Mouse (Mus musculus) monocyte, adult 2 months (primary cell): ENCODE data around the gene Bmpr1b.

Source experiments
- DNase-seq, 2 experiments: peaks; one replicate each; pipeline ENCODE4 v3.0.0; 2022; ENCODE audit warnings: low spot score in 2 of 2, low read depth in 1 of 2

The Bmpr1b gene

DNA sequence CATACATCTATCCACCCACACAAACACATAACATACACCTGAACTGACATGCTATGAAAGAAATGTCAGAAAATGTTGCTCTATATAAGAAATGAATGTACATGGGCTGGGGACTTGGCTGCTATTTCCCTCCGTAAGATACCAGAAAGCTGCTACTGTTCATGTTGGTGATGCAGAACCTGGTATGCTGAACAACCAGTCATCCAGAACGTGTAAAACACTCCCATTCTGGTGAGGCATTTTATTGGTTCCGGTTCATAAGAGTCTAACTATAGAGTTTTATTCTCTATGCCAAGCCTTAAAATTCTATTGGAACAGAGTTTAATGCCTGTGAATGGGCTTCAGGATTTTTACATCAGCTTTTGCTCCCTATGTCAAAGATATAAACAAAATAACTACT lies 55.0 kb downstream of the Bmpr1b start:
- no peak for DNase-seq

DNA sequence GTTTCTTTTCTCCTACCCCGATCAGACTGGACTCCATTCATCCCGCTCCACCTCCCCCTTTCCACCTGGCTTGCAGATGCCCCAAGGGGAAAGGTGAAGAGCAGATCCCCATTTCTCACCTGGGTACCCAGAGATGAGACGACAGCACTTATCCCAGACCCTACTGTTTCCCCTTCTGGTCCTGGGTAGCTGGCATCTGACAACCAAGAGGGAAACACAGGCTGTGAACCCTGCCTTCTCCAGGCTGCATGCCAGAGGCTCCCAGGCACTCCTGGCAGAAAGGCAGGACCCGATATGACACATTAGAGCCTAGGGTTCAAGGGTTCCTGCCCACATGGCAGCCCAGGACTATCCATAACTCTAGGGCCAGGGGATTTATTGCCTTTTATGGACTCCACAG lies 56.0 kb downstream of the Bmpr1b start:
- DNase-seq, result no peak

DNA sequence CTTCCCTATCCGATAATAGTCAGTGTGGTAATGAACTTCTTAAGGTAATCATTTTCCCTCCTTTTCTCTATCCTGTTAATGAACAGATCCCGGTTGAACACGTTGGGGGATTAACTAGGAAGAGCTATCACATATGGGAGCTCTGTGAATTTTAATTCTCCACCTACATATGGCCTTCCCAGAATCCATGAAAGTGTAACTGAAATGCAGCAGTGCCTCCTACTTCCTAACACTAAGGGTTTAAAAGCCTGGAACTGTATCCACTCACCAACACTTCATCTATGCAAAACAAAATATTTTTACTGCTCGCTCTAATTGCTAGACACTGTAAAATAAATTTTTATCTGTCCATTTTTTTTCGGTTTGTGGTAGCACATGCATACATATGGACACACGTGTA lies 63.0 kb downstream of the Bmpr1b start:
- no peak for DNase-seq

DNA sequence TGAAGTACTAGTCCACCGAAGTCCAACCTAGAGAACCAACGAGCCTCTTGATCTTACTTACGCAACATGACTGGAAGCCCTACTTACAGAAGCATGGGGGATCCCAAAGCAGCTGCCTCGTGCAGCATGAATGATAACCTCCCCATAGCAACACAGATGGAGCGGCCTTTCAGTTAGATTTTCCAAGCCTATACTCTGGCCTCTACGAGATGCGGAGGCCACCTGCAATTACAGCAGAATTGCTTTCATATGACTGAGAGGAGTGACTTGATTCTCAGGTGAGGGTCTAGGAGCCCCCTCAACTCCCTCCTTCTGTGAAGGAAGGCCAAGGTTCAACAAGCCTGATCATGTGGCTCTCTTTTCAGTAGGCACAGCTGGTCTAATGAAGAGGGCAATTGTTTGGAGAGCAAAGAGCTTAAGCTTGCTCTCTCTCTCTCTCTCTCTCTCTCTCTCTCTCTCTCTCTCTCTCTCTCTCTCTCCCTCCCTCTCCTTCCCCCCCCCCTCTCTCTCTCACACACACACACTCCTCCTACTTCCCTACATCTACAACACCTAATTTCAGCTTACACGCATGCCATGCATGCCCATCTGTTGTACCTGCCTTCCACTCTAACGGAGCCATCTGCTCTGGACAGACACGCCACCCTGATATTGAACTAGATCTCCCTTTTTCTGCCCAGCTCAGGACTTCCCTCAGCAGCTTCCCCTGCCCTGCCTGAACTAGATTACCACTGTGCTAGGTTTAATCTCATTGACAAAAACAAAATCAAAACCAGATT lies 65.0 kb downstream of the Bmpr1b start:
- no peak for DNase-seq

DNA sequence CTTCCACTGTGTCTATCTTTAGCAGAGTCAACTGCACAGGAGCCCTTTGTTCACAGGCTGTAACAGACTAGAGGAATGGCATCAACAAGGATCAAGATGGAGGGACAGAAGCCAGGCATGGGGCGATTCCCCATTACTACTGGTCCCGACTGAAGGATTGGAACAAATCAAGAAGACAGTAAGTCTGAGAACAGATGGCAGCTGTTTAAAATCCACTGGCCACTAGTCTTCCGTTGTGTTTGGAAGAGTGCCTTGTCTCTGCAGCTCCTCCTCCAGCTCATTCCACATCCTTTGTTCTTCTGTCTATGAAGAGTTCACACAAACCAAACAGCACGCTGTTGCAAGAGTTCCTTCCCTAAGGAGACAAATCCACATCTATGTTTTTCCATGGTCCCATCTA lies 65.6 kb downstream of the Bmpr1b start:
- no peak for DNase-seq

DNA sequence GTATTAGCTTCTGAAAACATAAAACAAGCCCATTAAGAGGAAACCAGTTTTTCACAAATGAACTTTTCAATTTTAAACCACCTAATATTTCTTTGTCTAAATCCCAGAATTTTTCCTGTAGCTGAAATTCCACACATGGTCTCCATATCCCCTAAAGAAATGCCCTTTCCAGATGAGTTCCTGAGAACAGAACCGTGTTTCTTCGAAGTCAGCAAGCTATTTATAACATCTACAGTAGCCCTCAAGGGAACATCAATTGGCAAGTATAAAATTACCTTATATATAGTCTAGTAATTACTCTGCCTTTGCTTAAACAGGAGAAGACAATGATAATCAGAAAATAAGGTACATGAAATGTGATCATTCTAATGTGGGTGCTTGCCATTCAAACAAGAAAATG lies 70.1 kb downstream of the Bmpr1b start:
- DNase-seq, result no peak

DNA sequence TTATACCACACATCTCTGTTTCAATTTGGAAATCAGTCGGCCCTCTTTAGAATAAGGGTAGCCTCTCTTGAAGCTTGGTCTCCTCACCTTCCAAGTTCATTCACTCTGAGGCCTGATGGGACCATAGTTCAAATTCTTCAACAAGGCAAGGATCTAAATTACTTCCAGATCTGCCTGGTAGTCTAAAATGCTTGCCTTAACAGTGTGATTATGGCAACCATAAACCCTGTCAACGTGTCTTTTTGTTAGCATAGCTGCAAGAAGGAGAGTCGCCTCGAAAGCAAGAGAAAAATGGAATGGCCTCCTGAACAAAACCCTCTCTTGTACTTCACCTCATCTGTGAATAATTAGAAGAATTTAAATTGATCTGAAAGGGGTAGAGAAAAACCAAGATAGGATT lies 75.2 kb downstream of the Bmpr1b start:
- no peak for DNase-seq

DNA sequence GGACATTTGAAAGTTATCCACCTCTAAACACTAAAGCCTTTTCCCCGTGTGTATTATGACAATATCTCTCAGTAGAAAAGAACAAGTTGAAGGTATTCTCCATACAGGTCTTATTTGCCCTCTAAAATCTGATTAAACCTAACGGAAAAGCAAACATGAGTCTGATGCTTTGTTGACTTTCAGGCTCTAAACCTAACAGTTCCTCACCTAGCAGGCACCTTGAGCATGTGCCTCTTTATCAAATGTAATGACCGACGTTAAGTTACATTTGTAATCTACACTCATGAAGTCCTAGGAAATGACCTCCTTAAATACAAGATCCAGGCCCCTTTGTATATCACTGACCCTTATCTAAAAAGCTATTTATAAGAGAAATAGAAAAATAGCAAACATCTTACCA lies 79.5 kb downstream of the Bmpr1b start:
- no peak for DNase-seq

DNA sequence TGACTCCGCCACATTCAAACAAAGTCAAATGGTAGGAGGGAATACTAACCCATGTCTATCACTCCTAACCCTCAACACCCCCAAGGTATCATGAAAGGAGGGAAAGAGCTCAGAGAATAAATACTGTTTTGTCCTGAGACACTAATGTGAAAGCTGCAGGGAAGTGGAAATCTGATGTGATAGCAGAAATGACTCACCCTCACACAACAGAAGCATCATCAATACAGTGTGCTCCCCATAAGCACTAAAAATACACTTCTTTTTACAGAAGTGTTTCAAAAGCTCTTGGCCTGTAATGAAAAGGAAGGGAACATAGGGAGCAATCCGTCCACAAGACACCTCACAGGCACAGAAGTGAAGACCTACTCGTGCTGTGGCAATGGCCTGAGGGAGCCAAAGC lies 83.3 kb downstream of the Bmpr1b start:
- no peak for DNase-seq

DNA sequence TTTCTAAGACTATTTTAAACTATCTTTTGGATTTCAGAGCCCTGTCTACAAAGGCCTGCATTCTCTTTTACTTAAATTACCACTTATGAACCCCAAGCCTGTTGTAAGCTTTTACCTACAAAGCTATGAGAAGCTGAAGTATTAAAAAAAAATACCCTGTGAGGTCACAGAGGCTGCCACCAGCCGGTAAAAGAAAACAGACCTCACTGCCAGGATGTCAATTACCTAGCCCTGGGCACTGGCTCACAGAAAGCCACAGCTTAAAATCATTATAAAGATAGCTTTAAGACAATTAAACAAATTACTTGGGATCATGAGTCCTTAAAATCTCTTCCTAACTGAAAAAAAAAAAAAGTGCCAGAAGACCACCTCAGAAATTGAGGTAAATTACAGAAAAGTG lies 85.1 kb downstream of the Bmpr1b start:
- no peak for DNase-seq

DNA sequence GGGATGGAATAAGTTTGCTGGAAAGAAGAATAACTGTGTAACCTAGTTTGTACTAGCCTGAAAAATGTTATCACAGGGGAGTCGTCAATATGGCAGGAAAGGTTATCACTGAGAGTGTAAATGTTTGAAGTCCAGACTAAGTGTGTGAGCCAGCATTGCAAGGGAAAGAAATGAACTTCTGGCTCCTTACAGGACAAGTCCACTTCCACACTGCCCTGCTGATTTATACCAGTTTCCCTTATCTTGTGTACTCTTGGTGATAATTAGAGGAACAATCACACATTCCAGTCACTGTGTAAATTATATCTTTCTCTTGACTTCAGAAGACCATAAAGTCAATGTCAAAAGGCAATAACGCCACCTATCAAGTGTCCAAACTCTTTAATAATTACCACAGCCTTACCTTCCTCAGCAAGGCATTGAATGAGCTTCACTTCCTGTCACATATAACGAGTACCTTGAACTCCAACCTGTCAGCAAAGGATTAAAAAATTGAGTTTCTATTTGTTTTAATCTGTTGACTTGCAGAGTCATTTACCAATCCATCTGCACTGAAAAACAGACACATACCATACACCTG lies 91.4 kb downstream of the Bmpr1b start:
- no peak for DNase-seq

DNA sequence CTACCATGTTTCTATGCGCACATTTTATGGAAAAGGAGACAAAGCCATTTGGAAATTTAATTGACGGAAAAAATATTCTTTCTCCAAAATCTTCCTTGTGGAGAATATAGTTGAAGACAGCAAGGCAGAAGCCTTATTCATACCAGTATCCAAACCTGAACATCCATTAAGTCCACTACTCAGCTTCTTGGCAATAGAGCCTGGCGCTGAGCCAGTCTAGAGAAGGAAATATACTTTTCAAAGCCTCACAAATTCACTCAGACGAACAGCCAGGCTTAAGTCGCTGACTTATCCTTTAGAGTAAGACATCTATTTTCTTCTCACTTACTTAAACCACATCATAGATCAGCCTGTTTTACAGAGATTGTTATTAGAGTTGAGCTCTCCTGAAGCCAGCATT lies 97.6 kb downstream of the Bmpr1b start:
- DNase-seq, result no peak

DNA sequence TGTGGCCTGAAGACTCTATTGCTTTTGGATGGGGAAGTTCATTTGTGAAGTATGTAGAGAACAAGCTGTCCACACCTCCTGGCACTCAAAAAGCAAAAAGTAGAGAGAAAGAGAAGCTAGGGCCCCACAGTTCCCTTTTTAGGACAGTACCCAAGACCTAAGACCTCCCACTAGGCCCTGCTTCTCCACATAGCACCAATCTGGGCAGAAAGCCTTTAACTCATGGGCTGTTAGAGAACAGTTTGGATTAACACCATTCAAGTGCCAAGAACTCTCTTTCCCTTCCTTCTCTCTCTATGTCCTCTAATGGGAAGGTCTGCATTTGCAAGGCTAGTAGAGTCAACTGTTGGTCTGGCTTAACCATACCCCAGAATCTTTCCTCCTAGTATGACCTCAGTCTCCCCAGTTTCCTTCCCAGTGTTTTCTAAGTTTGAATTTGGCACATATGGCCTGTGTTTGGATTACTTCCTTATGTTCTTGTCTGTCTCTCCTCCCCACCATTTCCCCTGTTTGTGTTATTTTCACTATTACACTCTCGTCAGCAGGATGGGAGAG lies 102.4 kb downstream of the Bmpr1b start:
- no peak for DNase-seq

DNA sequence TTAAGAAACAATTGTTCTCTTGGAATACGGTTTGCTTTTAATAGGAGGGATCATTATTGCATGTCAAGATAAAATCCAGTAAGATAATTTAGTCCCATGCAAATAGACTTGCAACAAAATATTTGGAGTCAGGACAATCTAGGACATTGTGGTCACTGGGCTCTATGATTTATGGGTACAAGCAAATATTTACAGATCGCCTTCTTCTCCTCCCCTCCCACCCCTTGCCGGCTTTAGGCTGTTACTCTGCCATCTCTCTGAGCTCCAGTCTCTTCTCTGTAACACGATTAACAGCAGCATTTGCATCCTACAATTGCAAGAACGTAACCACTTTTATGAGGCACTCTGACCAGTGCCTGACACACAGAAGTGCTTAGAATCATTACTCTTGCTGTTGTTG lies 104.1 kb downstream of the Bmpr1b start:
- DNase-seq, result no peak

DNA sequence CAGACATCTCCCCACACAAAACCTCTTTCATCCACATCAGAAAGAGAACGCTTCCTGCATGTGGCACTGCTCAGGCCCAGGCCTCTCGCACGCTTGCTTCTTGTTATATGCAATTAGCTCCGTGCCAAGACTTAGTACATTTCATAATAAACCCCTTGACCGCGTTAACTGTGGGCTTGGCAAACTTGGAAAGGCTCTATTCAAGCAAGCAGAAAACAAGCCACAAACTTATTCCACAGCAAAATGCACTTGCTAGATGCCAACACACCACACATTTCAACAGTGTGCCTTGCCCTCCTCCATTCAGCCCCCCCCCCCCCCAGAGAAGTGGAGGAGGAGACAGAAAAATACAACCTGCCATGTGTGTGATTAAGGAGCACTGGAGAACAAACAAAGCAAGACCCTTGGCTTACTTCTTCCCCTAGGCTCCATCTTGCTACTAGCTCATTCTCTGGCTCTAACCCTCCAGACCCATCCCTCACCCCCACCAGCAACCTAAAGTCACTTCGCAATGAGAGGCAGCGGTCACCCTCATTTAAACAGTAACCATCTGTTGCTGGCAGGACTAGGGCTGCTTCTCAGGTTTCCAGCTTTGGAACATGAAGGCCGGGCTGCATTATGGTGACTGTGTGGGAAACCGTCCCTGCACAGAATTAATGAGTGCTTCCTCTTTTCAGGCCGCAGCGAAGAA lies 105.5 kb downstream of the Bmpr1b start:
- no peak for DNase-seq

DNA sequence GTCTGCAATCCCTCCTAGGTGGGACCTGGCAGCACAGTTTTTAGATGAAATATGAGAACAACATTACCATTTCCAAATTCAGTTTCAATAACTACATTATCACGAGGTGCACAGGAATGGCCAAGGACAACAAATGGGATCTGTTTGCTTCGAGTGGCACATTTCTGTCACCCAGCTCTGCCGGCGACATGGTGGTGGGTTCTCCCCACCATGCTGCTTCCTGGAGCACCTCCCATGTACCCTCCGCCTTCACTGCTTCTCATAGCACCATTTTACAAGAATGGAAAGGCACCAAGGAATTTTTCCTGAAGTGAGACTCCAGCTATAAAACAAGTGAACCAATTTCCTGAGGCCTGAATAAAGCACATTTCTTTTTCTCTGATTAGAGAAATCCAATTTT lies 108.0 kb downstream of the Bmpr1b start:
- no peak for DNase-seq

DNA sequence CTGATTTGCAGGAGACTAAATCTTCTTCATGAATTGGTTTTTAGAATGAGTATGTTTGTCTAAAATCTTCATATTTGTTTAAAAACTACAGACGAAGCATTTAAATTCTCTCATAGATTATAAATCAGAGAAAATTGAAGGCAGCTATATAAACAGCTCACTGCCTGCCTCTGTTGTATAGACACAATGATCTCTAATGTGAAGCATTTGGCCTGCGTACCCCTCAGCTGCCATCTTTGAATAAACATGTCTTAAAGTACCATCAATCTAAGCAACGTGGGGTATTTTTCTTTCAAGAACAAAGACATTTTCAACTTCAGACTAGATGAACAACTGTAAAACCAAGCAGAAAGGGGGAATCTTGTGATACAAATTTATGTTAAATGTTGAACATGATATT lies 109.3 kb downstream of the Bmpr1b start:
- no peak for DNase-seq

DNA sequence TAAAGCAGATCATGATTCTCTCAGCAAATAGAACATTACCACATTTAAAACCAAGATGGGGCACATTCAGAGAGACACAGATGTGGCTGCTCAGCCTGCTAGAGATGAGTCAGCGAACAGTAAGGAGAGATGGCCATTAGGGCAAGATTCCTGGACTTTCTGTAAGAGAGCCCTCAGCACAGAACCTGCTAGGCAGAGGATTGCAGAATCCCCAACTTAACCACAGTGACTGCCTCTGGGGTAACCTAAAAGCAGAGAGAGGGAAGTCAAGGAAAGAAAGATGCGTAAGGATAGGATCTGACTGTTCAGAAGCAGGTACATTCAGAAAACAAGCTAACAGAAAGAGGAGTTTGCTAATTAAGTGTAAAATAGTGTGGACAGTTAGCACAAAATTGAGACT lies 118.5 kb downstream of the Bmpr1b start:
- DNase-seq, result no peak

DNA sequence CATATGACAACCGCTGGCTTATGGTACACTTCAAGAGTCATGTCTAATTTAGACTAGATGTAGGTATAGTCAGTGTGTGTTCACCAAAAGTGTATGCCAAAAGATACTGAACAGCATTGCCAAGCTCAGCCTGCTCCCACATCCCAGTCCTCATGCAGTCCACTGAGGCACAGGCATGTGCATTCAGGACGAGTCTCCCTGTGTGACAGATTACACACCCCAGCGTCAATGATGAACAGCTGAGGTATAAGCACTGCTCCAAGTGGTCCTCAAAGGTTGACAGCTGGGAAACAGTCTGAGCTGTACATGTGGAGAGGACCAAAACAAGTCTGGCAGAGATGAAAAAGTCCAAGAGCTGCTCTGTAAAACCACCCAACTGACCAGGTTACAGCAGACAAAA lies 119.6 kb downstream of the Bmpr1b start:
- no peak for DNase-seq

DNA sequence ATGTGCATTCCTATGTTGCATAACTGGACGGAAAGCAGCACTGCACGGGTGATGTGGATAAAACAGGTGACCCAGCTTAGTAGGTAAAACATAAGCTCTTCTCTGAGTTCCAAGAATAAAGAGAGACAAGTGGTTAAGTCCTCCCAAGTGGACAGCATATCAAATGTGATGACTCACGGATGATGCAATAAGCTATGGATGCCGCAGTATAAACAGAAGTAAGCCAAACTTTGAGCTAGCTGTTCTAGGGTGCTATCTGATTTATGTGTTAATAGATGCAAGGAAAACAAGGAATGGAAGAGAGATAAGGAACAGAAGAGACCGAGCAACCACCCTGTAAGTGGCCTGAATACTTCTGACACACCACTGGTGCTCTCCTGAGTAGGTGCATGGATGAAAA lies 120.1 kb downstream of the Bmpr1b start:
- no peak for DNase-seq

DNA sequence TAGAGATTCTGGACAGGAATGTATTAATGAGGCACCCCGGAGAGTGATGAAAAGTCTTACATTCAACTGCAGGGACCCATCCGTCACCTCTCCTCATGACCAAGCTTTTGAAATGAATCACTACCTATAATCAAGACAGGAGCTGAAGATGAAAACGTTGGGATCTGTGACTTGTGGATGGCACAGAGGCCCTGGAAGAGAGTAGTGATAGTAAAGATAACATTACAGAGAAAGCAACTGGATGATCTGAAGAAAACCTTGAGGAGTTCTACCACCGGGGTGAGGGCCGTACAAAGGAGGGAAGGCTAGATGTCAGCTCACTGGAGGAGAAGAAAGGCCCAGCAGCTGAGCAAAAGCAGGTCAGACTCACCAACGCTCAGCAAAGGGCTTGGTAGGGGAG lies 120.7 kb downstream of the Bmpr1b start:
- DNase-seq, result no peak

DNA sequence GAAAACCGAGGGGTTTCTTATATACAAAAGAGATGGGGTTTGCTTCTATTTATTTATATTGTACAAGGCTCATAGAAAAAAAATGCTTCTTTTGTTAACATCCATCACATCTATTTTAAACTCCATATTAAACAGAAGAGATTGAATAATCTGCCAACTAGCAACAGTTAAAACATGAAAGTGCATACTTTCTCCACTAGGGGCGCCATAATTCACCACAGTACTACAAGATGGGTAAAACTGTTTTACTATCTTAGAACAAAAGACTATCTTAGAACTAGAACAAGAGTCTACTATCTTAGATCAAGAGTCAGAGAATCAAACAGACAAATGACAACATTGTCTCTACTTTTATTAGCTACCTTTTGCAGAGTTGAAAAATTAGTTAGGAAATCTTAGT lies 125.8 kb downstream of the Bmpr1b start:
- no peak for DNase-seq
